Mouse (Mus musculus) MEL-GATA-1-ER (cell line): ENCODE data around the gene Ybx1.
A peak's percentile ranks its signal among the peaks of the same experiment; 100 is the strongest.

ENCODE experiments used
- DNase-seq: peaks from one replicate; pipeline ENCODE4 v3.0.0-alpha.2; 2012; ENCODE audit warnings: low read depth; ENCODE audit errors: extremely low read depth

Gene Ybx1

GRCm38 (mm10) chr4:119238661-119239060 lies 55.7 kb downstream of the Ybx1 start:
- no peak for DNase-seq

GRCm38 (mm10) chr4:119234348-119234747 lies 60.1 kb downstream of the Ybx1 start:
- DNase-seq, result no peak

- DNase-seq, result peak; percentile 68
These were observed 61.0 kb downstream of the Ybx1 start for GRCm38 (mm10) chr4:119233256-119233901.

- DNase-seq, result peak; percentile 96
These were observed 61.8 kb downstream of the Ybx1 start, which contains the start of the genes AU022252 and P3h1 for GRCm38 (mm10) chr4:119232410-119233255. Gene AU022252 (minus strand): TSS chr4:119232712. Gene P3h1 (plus strand): TSS chr4:119232915.
